Mouse (Mus musculus) heart, embryonic 16.5 days (tissue): Measurements from ENCODE around the gene Rbm42. TPM values are rescaled to one million over a fixed set of nuclear protein-coding genes. Genes with fewer than 3 reads are reported as not detected.

ENCODE experiments used
- polyA plus RNA-seq: library from polyadenylated mRNA; unstranded; fragments of >200 nt; fragmentation: Nextera tagmentation; extraction: Ambion mirVana; gene quantifications from 2 replicates; pipeline ENCODE4 v1.2.1, GENCODE M21; 2015

The Rbm42 gene
- polyA plus RNA-seq, 1 experiment from 2014 or later: 84.5 TPM

Other genes with a start within 250 kb of the Rbm42 start
- gene Tyrobp, start 236.6 kb downstream of the Rbm42 start, polyA plus RNA-seq: 32.2 and 34.7 TPM in 2 replicates
- 2.2 and 4.6 TPM in 2 replicates for gene Hcst, start 230.5 kb downstream of the Rbm42 start, polyA plus RNA-seq
- gene Nfkbid, start 228.6 kb downstream of the Rbm42 start, polyA plus RNA-seq: 1.7 and 1.8 TPM in 2 replicates
- gene Aplp1, start 204.8 kb downstream of the Rbm42 start, polyA plus RNA-seq: 11.1 and 13.5 TPM in 2 replicates
- gene Kirrel2, start 192.6 kb downstream of the Rbm42 start, polyA plus RNA-seq: 0.15 and 0.20 TPM in 2 replicates
- gene Nphs1, start 192.0 kb downstream of the Rbm42 start, polyA plus RNA-seq: 0.19 TPM in 1 of 2 replicates, not detected in the other
- gene Prodh2, start 156.7 kb downstream of the Rbm42 start, polyA plus RNA-seq: 0.09 TPM in 1 of 2 replicates, not detected in the other
- gene Arhgap33, start 115.3 kb downstream of the Rbm42 start, polyA plus RNA-seq: 7.3 and 8.2 TPM in 2 replicates
- gene Hspb6, start 98.1 kb downstream of the Rbm42 start, polyA plus RNA-seq: 204 and 205 TPM in 2 replicates
- gene Proser3, start 98.0 kb downstream of the Rbm42 start, polyA plus RNA-seq: 6.6 and 8.4 TPM in 2 replicates
- gene Lin37, start 90.5 kb downstream of the Rbm42 start, polyA plus RNA-seq: 33.6 and 40.1 TPM in 2 replicates
- gene U2af1l4, start 87.0 kb downstream of the Rbm42 start, polyA plus RNA-seq: 102 and 104 TPM in 2 replicates
- gene Gm49396, start 87.0 kb downstream of the Rbm42 start, polyA plus RNA-seq: 11.4 and 12.0 TPM in 2 replicates
- gene Psenen, start 86.7 kb downstream of the Rbm42 start, polyA plus RNA-seq: 111 and 123 TPM in 2 replicates
- 3.9 and 5.3 TPM in 2 replicates for gene Igflr1, start 84.9 kb downstream of the Rbm42 start, polyA plus RNA-seq
- 4.2 TPM in 2 replicates for gene Kmt2b, start 61.6 kb downstream of the Rbm42 start, polyA plus RNA-seq
- gene Zbtb32, start 51.4 kb downstream of the Rbm42 start, polyA plus RNA-seq: 0.24 and 0.51 TPM in 2 replicates
- gene Upk1a, start 37.5 kb downstream of the Rbm42 start, polyA plus RNA-seq: 0.47 and 0.49 TPM in 2 replicates
- 1,996 and 2,229 TPM in 2 replicates for gene Cox6b1, start 24.2 kb downstream of the Rbm42 start, polyA plus RNA-seq
- gene Etv2, start 14.5 kb downstream of the Rbm42 start, polyA plus RNA-seq: not detected in 2 replicates
- 32.2 and 32.6 TPM in 2 replicates for gene Haus5, start 14.7 kb upstream of the Rbm42 start, polyA plus RNA-seq
- not detected in 2 replicates for gene Pmis2, start 21.3 kb upstream of the Rbm42 start, polyA plus RNA-seq
- 1.0 and 1.8 TPM in 2 replicates for gene 2200002J24Rik, start 48.6 kb upstream of the Rbm42 start, polyA plus RNA-seq
- 0.37 and 0.39 TPM in 2 replicates for gene Atp4a, start 61.9 kb upstream of the Rbm42 start, polyA plus RNA-seq
- gene Tmem147, start 79.2 kb upstream of the Rbm42 start, polyA plus RNA-seq: 197 and 203 TPM in 2 replicates
- 0.21 and 0.47 TPM in 2 replicates for gene Gapdhs, start 93.4 kb upstream of the Rbm42 start, polyA plus RNA-seq
- 1.6 and 1.8 TPM in 2 replicates for gene Sbsn, start 101.2 kb upstream of the Rbm42 start, polyA plus RNA-seq
- 5.2 and 5.9 TPM in 2 replicates for gene Dmkn, start 113.4 kb upstream of the Rbm42 start, polyA plus RNA-seq
- gene Krtdap, start 137.6 kb upstream of the Rbm42 start, polyA plus RNA-seq: 2.0 and 2.7 TPM in 2 replicates
- gene Ffar2, start 173.5 kb upstream of the Rbm42 start, polyA plus RNA-seq: 0.26 and 0.45 TPM in 2 replicates
- 0.10 TPM in 1 of 2 replicates, not detected in the other for gene Ffar3, start 205.9 kb upstream of the Rbm42 start, polyA plus RNA-seq
- gene Ffar1, start 211.2 kb upstream of the Rbm42 start, polyA plus RNA-seq: 0.04 TPM in 1 of 2 replicates, not detected in the other
- gene Cd22, start 230.0 kb upstream of the Rbm42 start, polyA plus RNA-seq: 0.14 and 0.24 TPM in 2 replicates